Mouse (Mus musculus): ENCODE data around the gene Tanc2. TPM values are rescaled to one million over a fixed set of nuclear protein-coding genes. Genes with fewer than 3 reads are reported as not detected.

Tanc2 gene
- total and polyA plus RNA-seq, 2 experiments from 2014 or later: 26.8 to 83.4 TPM

DNA sequence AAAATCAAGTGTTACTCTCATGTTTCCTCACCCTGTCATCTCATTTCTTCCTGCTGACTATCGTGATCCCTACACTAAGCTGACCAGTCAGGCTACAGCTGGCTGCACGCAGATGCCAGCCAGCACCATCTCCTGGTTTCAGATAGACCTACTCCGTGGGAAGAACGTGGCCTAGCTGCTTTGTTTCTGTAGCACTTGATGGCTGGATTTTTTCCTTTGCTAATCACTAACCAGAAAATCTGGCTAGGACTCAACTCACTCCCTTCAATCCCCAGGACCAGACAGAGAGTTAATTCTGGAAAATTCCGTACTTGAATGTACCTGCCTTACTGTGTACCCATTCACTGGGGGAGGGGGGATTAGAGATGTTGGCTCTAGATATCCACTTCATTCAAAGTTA lies 338.4 kb downstream of the Tanc2 start:
- ATAC-seq (no peak), DNase-seq (ENCODE audit: low spot score) (no peak)
- no peak overlapping the region for H3K4me3 ChIP-seq (ENCODE audit: low read length)
- no peaks in the 10 kb centered on the region for H3K4me1 ChIP-seq (ENCODE audit: insufficient read depth, low read length)
- H3K4me2 ChIP-seq (ENCODE audit: low read depth, low read length): no peak overlapping the region
- 58% methylated on average over 5 of the region's 5 CpGs for WGBS
- H3K9me3 ChIP-seq (ENCODE audit: low read length): no peaks in the 10 kb centered on the region
- no peak for TF ChIP-seq CTCF (IDR thresholded peaks at IDR 0.05; ENCODE audit: low read depth)
- H3K27me3 ChIP-seq (ENCODE audit: insufficient read depth, low read length): no peaks in the 10 kb centered on the region
- peaks cover 21% of the 10 kb centered on the region; the same call in 1 of the 2 replicates for H3K36me3 ChIP-seq (ENCODE audit: insufficient read depth, low read length)
- H3K27ac ChIP-seq: no peak overlapping the region
- no peak overlapping the region for H3K9ac ChIP-seq (replicated peaks; ENCODE audit: low read length)

- Histone ChIP-seq H3K27ac (no peak overlapping the region), H3K27me3 (ENCODE audit: insufficient read depth, low read length) (no peaks in the 10 kb centered on the region), H3K4me1 (ENCODE audit: insufficient read depth, low read length) (no peaks in the 10 kb centered on the region), H3K4me3 (ENCODE audit: low read length) (no peak overlapping the region), H3K9me3 (ENCODE audit: low read length) (no peaks in the 10 kb centered on the region), H3K9ac (replicated peaks; ENCODE audit: low read length) (no peak overlapping the region), H3K36me3 (ENCODE audit: insufficient read depth, low read length) (no peaks in the 10 kb centered on the region), H3K4me2 (ENCODE audit: low read depth, low read length) (no peak overlapping the region)
- TF ChIP-seq CTCF (IDR thresholded peaks at IDR 0.05; ENCODE audit: low read depth): no peak
- DNase-seq (ENCODE audit: low spot score): no peak
- 88% methylated on average over 3 of the region's 3 CpGs for WGBS
- ATAC-seq: no peak
These were observed 341.6 kb downstream of the Tanc2 start for GRCm38 (mm10) chr11:105931380-105931779.

DNA sequence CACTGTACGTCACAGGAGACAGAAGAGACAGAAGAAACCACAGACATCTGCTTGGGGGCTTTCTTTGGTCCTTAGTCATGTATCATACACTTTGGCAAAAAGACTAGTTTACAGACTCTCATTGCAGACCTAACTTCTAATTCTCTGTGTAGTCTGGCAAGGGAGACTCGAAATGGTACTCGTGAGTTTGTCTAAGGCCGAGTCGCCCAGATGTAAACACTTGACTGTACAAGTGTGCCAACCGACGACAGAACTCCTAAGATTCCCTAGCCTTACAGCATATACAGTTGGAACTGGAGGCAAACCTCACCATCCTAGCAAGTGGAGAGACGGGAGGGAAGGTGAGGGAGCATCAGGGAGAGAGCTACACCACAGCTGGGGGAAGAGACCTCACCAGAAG lies 344.0 kb downstream of the Tanc2 start:
- no peak overlapping the region for H3K4me3 ChIP-seq (ENCODE audit: low read length)
- no peak overlapping the region for H3K27ac ChIP-seq
- no peaks in the 10 kb centered on the region for H3K9me3 ChIP-seq (ENCODE audit: low read length)
- no peak overlapping the region for H3K9ac ChIP-seq (replicated peaks; ENCODE audit: low read length)
- WGBS: 85% methylated on average over 8 of the region's 8 CpGs
- ATAC-seq (no peak), DNase-seq (ENCODE audit: low spot score) (no peak)
- H3K27me3 ChIP-seq (ENCODE audit: insufficient read depth, low read length): no peaks in the 10 kb centered on the region
- H3K4me2 ChIP-seq (ENCODE audit: low read depth, low read length): no peak overlapping the region
- no peaks in the 10 kb centered on the region for H3K4me1 ChIP-seq (ENCODE audit: insufficient read depth, low read length)
- no peaks in the 10 kb centered on the region for H3K36me3 ChIP-seq (ENCODE audit: insufficient read depth, low read length)
- no peak for TF ChIP-seq CTCF (IDR thresholded peaks at IDR 0.05; ENCODE audit: low read depth)

DNA sequence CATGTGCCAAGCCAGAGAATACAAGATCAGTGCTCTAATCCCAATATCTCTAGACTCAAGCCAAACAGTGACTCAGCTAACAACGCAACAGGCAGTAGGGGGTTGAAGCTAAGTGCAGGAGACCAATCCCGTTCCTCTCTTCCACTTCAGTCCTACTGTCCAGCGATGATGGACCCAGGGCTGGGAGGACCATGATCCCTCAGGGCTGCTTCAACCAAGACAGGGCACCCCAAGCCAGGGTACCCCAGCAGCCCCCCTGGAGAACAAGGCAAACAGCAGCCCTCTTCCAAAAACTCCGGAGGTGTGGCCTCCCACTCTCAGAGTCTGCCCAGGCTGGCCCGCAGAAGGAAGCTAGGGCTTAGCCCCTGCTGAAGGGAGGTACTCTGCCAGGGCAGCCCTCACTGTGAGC lies 344.5 kb downstream of the Tanc2 start:
- ATAC-seq: no peak
- H3K4me2 ChIP-seq (ENCODE audit: low read depth, low read length): no peak overlapping the region
- H3K36me3 ChIP-seq (ENCODE audit: insufficient read depth, low read length): no peaks in the 10 kb centered on the region
- no peaks in the 10 kb centered on the region for H3K4me1 ChIP-seq (ENCODE audit: insufficient read depth, low read length)
- H3K9me3 ChIP-seq (ENCODE audit: low read length): no peaks in the 10 kb centered on the region
- TF ChIP-seq CTCF (IDR thresholded peaks at IDR 0.05; ENCODE audit: low read depth): no peak
- 55% methylated on average over 5 of the region's 5 CpGs for WGBS
- H3K4me3 ChIP-seq (ENCODE audit: low read length): no peak overlapping the region
- H3K9ac ChIP-seq (replicated peaks; ENCODE audit: low read length): no peak overlapping the region
- peak overlapping the region; percentile 45; the same call in 1 of the 2 replicates for H3K27ac ChIP-seq
- no peaks in the 10 kb centered on the region for H3K27me3 ChIP-seq (ENCODE audit: insufficient read depth, low read length)
- DNase-seq (ENCODE audit: low spot score): no peak

- Histone ChIP-seq H3K4me2 (ENCODE audit: low read depth, low read length) (no peak overlapping the region), H3K27ac (peak overlapping the region; percentile 45; the same call in 1 of the 2 replicates), H3K4me1 (ENCODE audit: insufficient read depth, low read length) (no peaks in the 10 kb centered on the region), H3K36me3 (ENCODE audit: insufficient read depth, low read length) (no peaks in the 10 kb centered on the region), H3K9ac (replicated peaks; ENCODE audit: low read length) (no peak overlapping the region), H3K9me3 (ENCODE audit: low read length) (no peaks in the 10 kb centered on the region), H3K27me3 (ENCODE audit: insufficient read depth, low read length) (no peaks in the 10 kb centered on the region), H3K4me3 (ENCODE audit: low read length) (no peak overlapping the region)
- no peak for TF ChIP-seq CTCF (IDR thresholded peaks at IDR 0.05; ENCODE audit: low read depth)
- DNase-seq (ENCODE audit: low spot score) (peak; percentile 41), ATAC-seq (no peak)
- WGBS: 26% methylated on average over 6 of the region's 6 CpGs
These were observed 345.0 kb downstream of the Tanc2 start for GRCm38 (mm10) chr11:105934816-105935215.

GRCm38 (mm10) chr11:105935496-105935895 lies 345.7 kb downstream of the Tanc2 start:
- TF ChIP-seq CTCF (IDR thresholded peaks at IDR 0.05; ENCODE audit: low read depth): no peak
- no peak overlapping the region for H3K4me3 ChIP-seq (ENCODE audit: low read length)
- no peaks in the 10 kb centered on the region for H3K4me1 ChIP-seq (ENCODE audit: insufficient read depth, low read length)
- no peaks in the 10 kb centered on the region for H3K27me3 ChIP-seq (ENCODE audit: insufficient read depth, low read length)
- ATAC-seq: no peak
- no peaks in the 10 kb centered on the region for H3K9me3 ChIP-seq (ENCODE audit: low read length)
- no peak overlapping the region for H3K4me2 ChIP-seq (ENCODE audit: low read depth, low read length)
- no peak for DNase-seq (ENCODE audit: low spot score)
- H3K9ac ChIP-seq (replicated peaks; ENCODE audit: low read length): no peak overlapping the region
- WGBS: 91% methylated on average over 8 of the region's 8 CpGs
- no peaks in the 10 kb centered on the region for H3K36me3 ChIP-seq (ENCODE audit: insufficient read depth, low read length)
- H3K27ac ChIP-seq: no peak overlapping the region

DNA sequence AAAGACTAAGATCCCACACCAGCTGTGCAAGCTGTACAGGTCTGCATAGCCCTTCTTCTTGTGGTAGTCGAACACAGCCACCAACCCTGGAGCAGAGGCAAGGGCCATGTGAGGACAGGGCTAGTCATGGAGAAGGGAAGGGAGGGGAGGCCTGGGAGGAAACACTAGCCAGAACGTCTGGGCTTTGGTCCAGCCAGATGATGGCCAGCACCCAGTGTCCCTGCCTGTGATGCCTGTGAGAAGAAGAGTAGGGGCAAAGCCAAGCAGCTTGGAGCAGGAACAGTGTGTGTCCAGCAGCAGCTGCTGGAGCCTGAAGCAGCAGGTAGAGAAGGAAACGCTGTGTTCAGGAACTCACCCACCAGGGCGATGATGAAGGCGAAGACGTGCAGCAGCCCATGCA lies 346.4 kb downstream of the Tanc2 start:
- ATAC-seq (peak; percentile 39; the same call in 1 of the 2 replicates), DNase-seq (ENCODE audit: low spot score) (peak; percentile 59)
- no peak for TF ChIP-seq CTCF (IDR thresholded peaks at IDR 0.05; ENCODE audit: low read depth)
- H3K4me3 ChIP-seq (ENCODE audit: low read length): no peak overlapping the region
- 65% methylated on average over 6 of the region's 6 CpGs for WGBS
- H3K4me2 ChIP-seq (ENCODE audit: low read depth, low read length): no peak overlapping the region
- H3K9me3 ChIP-seq (ENCODE audit: low read length): no peaks in the 10 kb centered on the region
- no peaks in the 10 kb centered on the region for H3K36me3 ChIP-seq (ENCODE audit: insufficient read depth, low read length)
- no peaks in the 10 kb centered on the region for H3K4me1 ChIP-seq (ENCODE audit: insufficient read depth, low read length)
- no peaks in the 10 kb centered on the region for H3K27me3 ChIP-seq (ENCODE audit: insufficient read depth, low read length)
- H3K9ac ChIP-seq (replicated peaks; ENCODE audit: low read length): 0 out of 2 replicates have a peak overlapping the region, but pooled peaks have one; percentile 3
- H3K27ac ChIP-seq: no peak overlapping the region
